Mouse (Mus musculus) cerebellum, adult (tissue): ENCODE results near the gene Rnf212b.

Experiments
- ATAC-seq: cut with Nextera tagmentation; 2 replicates; pipeline ENCODE4 v1.9.2; 2017; ENCODE audit warnings: mild to moderate bottlenecking, moderate library complexity, mixed read lengths; ENCODE audit not compliant: insufficient number of reproducible peaks, low FRiP score, low TSS enrichment

The Rnf212b gene

GRCm38 (mm10) chr14:54865626-54866025 is 51.7 kb downstream of the Rnf212b start:
- ATAC-seq = no peak

GRCm38 (mm10) chr14:54866268-54866667 is 52.3 kb downstream of the Rnf212b start:
- ATAC-seq = no peak

GRCm38 (mm10) chr14:54866936-54867335 is 53.0 kb downstream of the Rnf212b start:
- no peak for ATAC-seq

DNA sequence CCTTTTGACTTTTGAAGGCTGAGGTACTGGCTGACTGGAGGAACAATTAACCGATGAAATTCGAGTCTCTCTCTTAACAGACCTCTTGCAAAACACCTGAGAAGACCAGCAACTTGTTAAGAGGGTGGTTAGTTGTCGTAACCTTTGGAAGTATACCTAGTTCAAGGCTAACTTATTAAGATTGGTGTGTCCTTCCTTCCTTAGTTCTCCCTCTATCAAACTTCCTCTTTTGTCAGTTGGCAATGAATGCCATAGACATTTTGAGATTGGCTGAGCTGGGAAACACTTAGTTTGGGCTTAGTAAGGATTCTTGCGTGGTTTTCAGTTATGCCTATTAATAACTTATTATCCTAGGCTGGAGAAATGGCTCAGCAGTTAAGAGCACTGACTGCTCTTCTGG is 54.1 kb downstream of the Rnf212b start:
- ATAC-seq = no peak

DNA sequence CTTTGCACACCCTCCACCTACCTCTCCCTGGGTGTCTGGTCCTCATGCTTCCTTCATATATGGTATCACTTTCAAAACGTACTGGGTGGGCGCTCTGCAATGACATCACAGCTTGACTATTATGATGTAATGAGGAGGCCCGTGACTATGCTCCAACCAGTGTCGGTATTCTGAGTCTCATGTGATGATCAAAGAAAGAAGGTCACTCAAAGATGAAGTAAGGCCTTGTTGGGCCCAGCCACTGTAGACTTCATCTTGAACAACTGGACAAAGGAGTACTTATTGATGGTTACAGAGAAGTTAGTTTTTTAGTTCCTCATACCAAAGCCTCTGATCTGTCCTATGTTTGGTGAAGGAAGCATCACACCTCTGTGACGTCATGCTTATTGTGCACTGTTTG is 56.9 kb downstream of the Rnf212b start, which contains the start of gene Homez:
Homez (minus strand) TSS at position 101 of the 400 bp plus-strand sequence.
- no peak for ATAC-seq

DNA sequence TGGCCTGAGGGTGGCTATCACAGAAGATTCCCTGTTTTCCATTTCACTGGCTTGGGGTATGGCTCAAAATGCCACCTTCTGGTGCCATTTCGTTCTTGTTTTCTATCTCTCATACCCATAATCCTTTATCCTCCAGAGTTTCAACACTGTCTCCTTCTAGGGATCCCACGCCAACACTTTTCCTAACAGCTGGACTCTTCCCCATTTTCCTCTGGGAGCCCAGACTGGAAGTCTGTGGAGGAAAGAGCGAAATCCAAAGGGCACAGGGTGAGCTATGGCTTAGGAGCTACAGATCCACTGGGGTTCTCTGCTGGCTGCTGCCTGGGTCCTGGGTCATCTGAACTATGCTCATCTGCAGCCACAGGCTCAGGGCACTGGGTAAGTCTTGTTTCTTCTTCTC is 60.2 kb downstream of the Rnf212b start:
- ATAC-seq = no peak

DNA sequence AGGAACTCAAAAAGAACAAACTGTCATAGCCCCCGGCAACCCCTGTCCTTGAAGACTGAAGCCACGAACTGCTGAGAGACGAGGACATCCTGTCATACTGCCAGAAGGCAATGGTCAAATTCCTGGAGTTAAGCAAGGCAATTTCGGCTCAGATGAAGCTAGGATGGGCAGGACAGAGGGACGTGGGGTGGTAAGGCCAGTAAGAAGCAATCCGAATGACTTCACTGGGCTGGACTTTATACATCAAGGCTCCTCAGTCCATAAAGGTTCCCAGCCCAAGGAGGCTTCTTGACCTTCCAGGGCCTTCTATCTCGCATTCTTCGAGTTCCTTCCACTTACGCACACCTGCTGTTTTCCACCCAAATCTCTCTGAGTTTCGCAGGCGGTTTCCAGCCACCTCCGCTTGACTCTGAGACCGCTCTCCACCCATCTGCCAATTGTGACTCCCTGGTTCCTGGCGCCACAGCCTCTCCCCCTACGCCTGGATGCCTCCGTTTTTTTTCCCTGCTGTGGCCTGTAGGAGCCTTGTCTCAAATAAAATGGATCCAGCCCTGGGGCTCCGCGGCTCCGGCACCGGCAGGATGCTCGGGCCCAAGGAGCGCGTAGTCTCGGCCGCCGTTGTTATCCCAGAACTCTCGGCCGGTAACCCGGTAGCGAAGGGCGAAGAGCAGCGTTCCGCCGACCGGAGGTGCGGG is 62.0 kb downstream of the Rnf212b start:
- peak; percentile 42 for ATAC-seq

- ATAC-seq = peak; percentile 81
These were observed 62.7 kb downstream of the Rnf212b start for GRCm38 (mm10) chr14:54876539-54877047.

DNA sequence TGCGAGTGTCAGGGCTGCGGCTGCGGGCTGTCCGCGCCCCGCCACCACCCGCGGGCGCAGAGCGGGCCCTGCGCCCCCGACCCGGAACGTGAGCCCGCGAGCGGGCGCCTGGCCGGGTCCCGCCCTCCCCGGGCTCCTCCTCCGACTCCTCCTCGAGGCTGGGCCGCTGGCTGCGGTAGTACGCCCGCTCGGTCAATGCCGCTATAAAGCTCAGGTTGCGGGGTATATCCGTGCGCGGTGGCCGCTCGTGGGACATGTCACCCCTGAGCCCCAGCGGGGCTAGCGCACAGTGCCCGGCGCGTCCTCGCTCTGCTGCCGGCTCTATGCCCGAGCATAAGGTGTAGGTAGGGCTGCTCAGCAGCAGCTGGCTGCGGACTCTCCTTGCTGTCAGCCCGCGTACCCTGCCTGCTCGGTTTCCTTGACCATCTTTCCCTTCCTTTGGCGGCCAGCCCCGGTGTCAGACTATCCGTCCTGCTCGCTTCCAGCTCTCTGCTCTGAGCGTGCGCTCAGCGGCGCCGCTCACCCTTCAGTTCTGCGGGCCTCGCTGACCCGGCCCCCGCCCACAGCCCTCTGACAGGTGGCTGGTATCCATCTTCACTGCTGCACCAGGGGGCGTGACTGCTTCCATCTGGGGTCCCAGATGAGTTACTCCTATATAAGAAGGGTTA is 63.2 kb downstream of the Rnf212b start, which contains the start of gene Ppp1r3e:
Ppp1r3e (minus strand) TSS at position 503 of the 668 bp plus-strand sequence.
- ATAC-seq = peak; percentile 67

- peak; percentile 78 for ATAC-seq
These were observed 69.4 kb downstream of the Rnf212b start, which contains the start of the genes Bcl2l2 and Gm20521 for GRCm38 (mm10) chr14:54883154-54884021. TSS of gene Bcl2l2 (plus strand) at chr14:54883377. TSS of gene Gm20521 (plus strand) at chr14:54883441.

DNA sequence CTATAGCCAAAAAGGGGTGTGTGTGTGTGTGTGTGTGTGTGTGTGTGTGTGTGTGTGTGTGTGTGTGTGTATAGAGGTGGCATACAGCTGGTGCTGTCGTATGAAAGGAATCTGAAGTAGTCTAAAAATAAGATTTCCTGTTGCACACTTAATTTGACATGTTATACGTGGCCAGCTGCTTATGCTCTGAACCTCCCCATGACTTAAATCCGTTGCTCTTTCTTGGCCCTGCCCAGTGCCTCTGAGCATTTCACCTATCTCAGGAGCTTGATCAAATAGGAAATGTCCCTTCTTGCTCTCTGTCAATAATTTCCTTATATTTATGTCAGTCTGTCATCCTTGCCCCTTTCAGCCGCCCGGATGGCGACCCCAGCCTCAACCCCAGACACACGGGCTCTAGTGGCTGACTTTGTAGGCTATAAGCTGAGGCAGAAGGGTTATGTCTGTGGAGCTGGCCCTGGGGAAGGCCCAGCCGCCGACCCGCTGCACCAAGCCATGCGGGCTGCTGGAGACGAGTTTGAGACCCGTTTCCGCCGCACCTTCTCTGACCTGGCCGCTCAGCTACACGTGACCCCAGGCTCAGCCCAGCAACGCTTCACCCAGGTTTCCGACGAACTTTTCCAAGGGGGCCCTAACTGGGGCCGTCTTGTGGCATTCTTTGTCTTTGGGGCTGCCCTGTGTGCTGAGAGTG is 70.2 kb downstream of the Rnf212b start:
- no peak for ATAC-seq

GRCm38 (mm10) chr14:54885309-54885708 is 71.4 kb downstream of the Rnf212b start:
- ATAC-seq = no peak

DNA sequence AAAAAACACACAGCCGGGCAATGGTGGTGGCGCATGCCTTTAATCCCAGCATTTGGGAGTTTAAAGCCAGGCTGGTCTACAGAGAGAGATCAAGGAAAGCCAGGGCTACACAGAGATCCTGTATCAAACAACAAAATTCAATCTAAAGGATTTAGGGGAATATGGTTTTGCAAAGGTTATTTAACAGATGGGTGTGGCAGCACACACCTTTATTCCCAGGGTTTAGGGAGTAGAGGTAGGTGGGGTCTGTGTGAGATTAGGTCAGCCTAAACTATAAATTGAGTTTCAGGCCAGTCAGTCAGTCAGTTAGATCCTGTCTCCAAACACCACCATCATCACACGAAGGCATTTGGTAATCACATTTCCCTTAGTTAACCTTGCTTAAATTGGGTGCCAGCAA is 78.3 kb downstream of the Rnf212b start, which contains the start of gene Pabpn1:
Pabpn1 (plus strand) TSS at position 301 of the 400 bp plus-strand sequence.
- ATAC-seq = no peak

DNA sequence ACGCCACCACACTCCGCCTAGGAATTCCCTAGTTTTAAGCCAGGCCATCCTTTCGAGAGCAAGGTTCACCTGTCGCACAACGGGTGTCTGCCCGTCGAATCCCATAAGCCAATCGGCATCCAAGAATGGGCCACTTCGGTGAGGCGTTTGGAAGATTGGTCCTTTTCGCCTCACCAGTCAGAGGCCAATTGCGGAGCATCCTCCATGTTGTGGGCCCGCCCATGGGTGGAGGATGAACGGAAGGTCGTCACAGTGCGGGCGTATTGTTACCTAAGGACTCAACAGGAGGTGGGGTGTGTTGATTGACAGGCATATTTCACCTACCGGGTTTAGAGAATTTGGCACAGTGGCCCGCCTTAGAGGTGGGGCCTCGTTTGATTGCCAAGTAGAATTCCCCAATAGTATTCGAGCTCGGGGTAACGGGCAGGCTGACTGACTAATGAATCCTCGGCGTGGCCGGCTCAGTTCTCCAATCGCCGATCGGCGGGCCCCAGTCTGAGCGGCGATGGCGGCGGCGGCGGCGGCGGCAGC is 79.8 kb downstream of the Rnf212b start:
- peak; percentile 97 for ATAC-seq

- ATAC-seq = peak; percentile 18; the same call in 1 of the 2 replicates
These were observed 80.6 kb downstream of the Rnf212b start for GRCm38 (mm10) chr14:54894296-54895151.

GRCm38 (mm10) chr14:54897445-54897844 is 83.5 kb downstream of the Rnf212b start:
- ATAC-seq = no peak

DNA sequence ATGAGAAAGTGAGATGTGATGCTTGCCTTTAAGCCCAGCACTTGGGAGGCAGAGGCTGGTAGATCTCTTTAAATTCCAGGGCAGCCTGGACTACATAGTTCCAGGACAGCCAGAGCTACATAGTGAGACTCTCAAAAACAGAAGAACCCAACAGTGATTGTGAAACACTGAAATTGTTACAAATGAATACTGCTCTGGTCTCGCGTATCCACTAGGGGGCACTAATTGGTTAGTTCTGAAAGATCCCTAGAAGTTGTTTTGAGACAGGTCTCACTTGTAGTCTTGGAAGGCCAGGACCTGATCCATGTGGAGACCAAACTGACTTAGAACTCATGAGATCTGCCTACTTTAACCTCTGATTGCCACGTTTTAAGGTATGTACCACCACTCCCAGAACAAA is 86.4 kb downstream of the Rnf212b start:
- ATAC-seq = peak; percentile 78; the same call in 1 of the 2 replicates

- ATAC-seq = no peak
These were observed 89.7 kb downstream of the Rnf212b start for GRCm38 (mm10) chr14:54903641-54904040.
